Mouse (Mus musculus) embryonic fibroblast, embryonic 13.5 days (primary cell): ENCODE results near the gene Rhoj. TPM values are rescaled to one million over a fixed set of nuclear protein-coding genes. Genes with fewer than 3 reads are reported as not detected.

Experiments used
- H3K27ac ChIP-seq: 2 replicates; pipeline ENCODE4 v1.5.1; 2012; ENCODE audit warnings: low read length, control low read depth, inconsistent platforms; ENCODE audit not compliant: insufficient read depth
- H3K4me1 ChIP-seq: 2 replicates; pipeline ENCODE4 v1.6.1; 2011; ENCODE audit warnings: low read length; ENCODE audit not compliant: control insufficient read depth, insufficient read depth
- H3K4me3 ChIP-seq: 2 replicates; pipeline ENCODE4 v1.5.1; 2011; ENCODE audit warnings: mild to moderate bottlenecking, control low read depth, low read length; ENCODE audit not compliant: insufficient read depth
- CTCF ChIP-seq: IDR thresholded peaks from 2 replicates; pipeline ENCODE4 v1.5.1; 2011; ENCODE audit warnings: mild to moderate bottlenecking, control low read depth, low read length, moderate library complexity, borderline replicate concordance; ENCODE audit not compliant: insufficient read depth
- POLR2A ChIP-seq: IDR thresholded peaks from 2 replicates; pipeline ENCODE4 v1.6.1; 2011; ENCODE audit warnings: low read depth, mild to moderate bottlenecking, control low read depth, low read length, moderate library complexity
- polyA plus RNA-seq: library from polyadenylated mRNA; stranded (reverse); fragments of >200 nt; gene quantifications from 2 replicates; pipeline ENCODE4 v1.2.4, GENCODE M21; 2011; ENCODE audit warnings: low read depth; ENCODE audit not compliant: missing spikeins, insufficient read length

Rhoj gene
- polyA plus RNA-seq, 1 experiment: 81.9 TPM

GRCm38 (mm10) chr12:75450011-75450410 lies 141.9 kb downstream of the Rhoj start:
- TF ChIP-seq POLR2A: no peak
- no peak for TF ChIP-seq CTCF
- H3K4me1 ChIP-seq: no peaks in the 10 kb centered on the region
- H3K4me3 ChIP-seq: no peak overlapping the region
- no peak overlapping the region for H3K27ac ChIP-seq

- H3K4me1 ChIP-seq: no peaks in the 10 kb centered on the region
- H3K27ac ChIP-seq: no peak overlapping the region
- TF ChIP-seq CTCF: no peak
- no peak for TF ChIP-seq POLR2A
- H3K4me3 ChIP-seq: no peak overlapping the region
Measured at GRCm38 (mm10) chr12:75450592-75450991, 142.5 kb downstream of the Rhoj start.

Other genes starting within 250 kb of the Rhoj start
- 0.12 TPM in 1 of 2 replicates, not detected in the other for gene Kcnh5, start 131.0 kb upstream of the Rhoj start, polyA plus RNA-seq
- gene Gphb5, start 108.5 kb downstream of the Rhoj start, polyA plus RNA-seq: not detected in 2 replicates